Mouse (Mus musculus) gastrocnemius, adult 18-20 months (tissue): ENCODE data around the gene Acot13. TPM values are rescaled to one million over a fixed set of nuclear protein-coding genes. Genes with fewer than 3 reads are reported as not detected.
"Not testable (repeated sequence)": the region's sequence is repeated elsewhere in the genome, so short reads cannot be mapped to it uniquely, and the experiment has no call there.

Source experiments
- DNase-seq: peaks from one replicate; pipeline ENCODE4 v3.0.0; 2021; ENCODE audit warnings: low spot score
- long read RNA-seq, 2 experiments: library from polyadenylated mRNA; stranded (forward); transcript quantifications; one replicate each; pipeline ENCODE4 v2.0.0; 2021
- total RNA-seq, 2 experiments: library from RNA; stranded (reverse); gene quantifications; 2 replicates each; pipeline ENCODE4 v1.2.3; 2021

Gene Acot13
- 100 to 1,000 TPM; 153 TPM for total RNA-seq
- long read RNA-seq, experiment 1, transcript Acot13-201 (3 exons, 721 nt) = major isoform, 94 of 138 reads
- long read RNA-seq, experiment 1, partial matches to known transcripts = 44 of 138 reads
- long read RNA-seq, experiment 1, other reads (novel, unspliced or antisense) = 0 of 138 reads
- long read RNA-seq, experiment 2, transcript Acot13-201 (3 exons, 721 nt) = major isoform, 64 of 95 reads
- long read RNA-seq, experiment 2, partial matches to known transcripts = 30 of 95 reads
- long read RNA-seq, experiment 2, other reads (novel, unspliced or antisense) = 1 of 95 reads

GRCm38 (mm10) chr13:24831353-24832130 lies at the start of gene Acot13, which contains the start of gene Tdp2:
Gene Acot13 (minus strand): TSS chr13:24831540.
Gene Tdp2 (plus strand): TSS chr13:24831679.
- peak; percentile 92 for DNase-seq

- DNase-seq = no peak
Measured at GRCm38 (mm10) chr13:24880704-24881103, 49.4 kb upstream of the Acot13 start.

- DNase-seq = no peak
Measured at GRCm38 (mm10) chr13:24880208-24880607, 48.9 kb upstream of the Acot13 start.

GRCm38 (mm10) chr13:24879359-24880040 lies 48.2 kb upstream of the Acot13 start:
- DNase-seq = no peak

GRCm38 (mm10) chr13:24868233-24868632 lies 36.9 kb upstream of the Acot13 start:
- no peak for DNase-seq

GRCm38 (mm10) chr13:24867789-24868188 lies 36.4 kb upstream of the Acot13 start:
- DNase-seq = no peak

GRCm38 (mm10) chr13:24866430-24867402 lies 35.4 kb upstream of the Acot13 start:
- no peak for DNase-seq

- peak; percentile 25 for DNase-seq
Measured at GRCm38 (mm10) chr13:24862520-24862919, 31.2 kb upstream of the Acot13 start.

GRCm38 (mm10) chr13:24862021-24862420 lies 30.7 kb upstream of the Acot13 start:
- no peak for DNase-seq

- no peak for DNase-seq
Measured at GRCm38 (mm10) chr13:24861084-24861483, 29.7 kb upstream of the Acot13 start.

GRCm38 (mm10) chr13:24859115-24859514 lies 27.8 kb upstream of the Acot13 start:
- DNase-seq = no peak

- DNase-seq = no peak
Measured at GRCm38 (mm10) chr13:24852570-24852969, 21.2 kb upstream of the Acot13 start.

GRCm38 (mm10) chr13:24851989-24852388 lies 20.6 kb upstream of the Acot13 start:
- no peak for DNase-seq

GRCm38 (mm10) chr13:24849318-24849717 lies 18.0 kb upstream of the Acot13 start:
- no peak for DNase-seq

GRCm38 (mm10) chr13:24844983-24845955 lies 13.9 kb upstream of the Acot13 start, which contains the start of gene D130043K22Rik:
Gene D130043K22Rik (plus strand): TSS chr13:24845135.
- DNase-seq = no peak

- DNase-seq = no peak
Measured at GRCm38 (mm10) chr13:24841702-24842101, 10.4 kb upstream of the Acot13 start.

- DNase-seq = no peak
Measured at GRCm38 (mm10) chr13:24839831-24840230, 8.5 kb upstream of the Acot13 start.

GRCm38 (mm10) chr13:24837765-24838164 lies 6.4 kb upstream of the Acot13 start:
- DNase-seq = not testable (repeated sequence)

GRCm38 (mm10) chr13:24832811-24833155 lies 1.4 kb upstream of the Acot13 start:
- DNase-seq = no peak
